Mouse (Mus musculus): ENCODE results near the gene Arhgap22. TPM values are rescaled to one million over a fixed set of nuclear protein-coding genes. Genes with fewer than 3 reads are reported as not detected.

The Arhgap22 gene
- polyA plus RNA-seq, 1 experiment = 8.4 TPM

DNA sequence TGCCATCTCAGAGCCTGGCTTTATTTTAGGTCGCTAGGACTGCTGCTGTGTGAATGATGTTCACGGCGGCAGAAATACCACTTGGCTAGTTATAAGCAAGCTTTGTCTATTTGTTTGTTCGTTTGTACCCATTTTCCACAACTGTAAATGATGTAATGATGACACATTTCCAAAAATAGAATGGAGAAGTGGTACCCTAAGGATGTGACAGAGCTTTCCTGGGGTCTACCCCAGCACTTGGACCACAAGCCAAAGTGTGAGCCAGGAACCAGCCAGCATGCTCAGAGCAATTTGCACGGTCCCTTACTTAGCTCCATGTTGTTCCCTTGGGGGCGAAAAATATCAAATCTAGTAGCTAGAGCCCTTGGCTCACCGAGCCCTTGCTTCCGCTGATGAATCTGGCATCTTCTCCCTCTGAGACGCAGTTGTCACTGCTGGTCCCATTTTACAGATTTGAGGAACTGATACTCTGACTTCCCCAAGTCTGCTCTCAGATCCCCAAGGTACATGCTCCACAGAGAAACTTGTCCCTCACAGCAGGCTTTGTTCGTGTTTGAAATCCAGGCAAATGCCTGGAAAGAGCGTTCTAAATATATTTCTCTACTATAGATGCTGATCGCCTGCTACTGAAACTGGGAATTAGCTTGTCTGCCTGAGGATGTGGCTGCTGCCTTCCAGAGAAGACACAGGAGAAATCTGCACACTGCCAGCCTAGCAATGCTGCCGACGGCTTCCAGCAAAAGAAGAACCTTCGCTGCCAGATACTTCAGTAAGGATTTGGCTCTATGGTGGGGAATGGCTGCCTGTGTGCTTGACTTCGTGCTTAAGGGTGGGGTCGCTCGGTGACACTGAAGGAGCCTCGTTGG, 2.8 kb downstream of the Arhgap22 start:
- Histone ChIP-seq H3K4me3 (replicated peaks; ENCODE audit: insufficient read depth, low read depth, low read length) (no peak overlapping the region), H3K27ac (ENCODE audit: insufficient read depth, low read length) (no peak overlapping the region), H3K4me1 (ENCODE audit: control insufficient read depth, insufficient read depth, low read length) (no peaks in the 10 kb centered on the region), H3K27me3 (ENCODE audit: control insufficient read depth, insufficient read depth, low read length) (no peaks in the 10 kb centered on the region)
- no peak for DNase-seq
- no peak for TF ChIP-seq POLR2A (IDR thresholded peaks at IDR 0.05; ENCODE audit: borderline replicate concordance, insufficient read depth, low read length)
- TF ChIP-seq CTCF (IDR thresholded peaks at IDR 0.05; ENCODE audit: borderline replicate concordance, insufficient read depth, low read depth, low read length) = no peak
- 62% methylated on average over 19 of the region's 19 CpGs for WGBS

DNA sequence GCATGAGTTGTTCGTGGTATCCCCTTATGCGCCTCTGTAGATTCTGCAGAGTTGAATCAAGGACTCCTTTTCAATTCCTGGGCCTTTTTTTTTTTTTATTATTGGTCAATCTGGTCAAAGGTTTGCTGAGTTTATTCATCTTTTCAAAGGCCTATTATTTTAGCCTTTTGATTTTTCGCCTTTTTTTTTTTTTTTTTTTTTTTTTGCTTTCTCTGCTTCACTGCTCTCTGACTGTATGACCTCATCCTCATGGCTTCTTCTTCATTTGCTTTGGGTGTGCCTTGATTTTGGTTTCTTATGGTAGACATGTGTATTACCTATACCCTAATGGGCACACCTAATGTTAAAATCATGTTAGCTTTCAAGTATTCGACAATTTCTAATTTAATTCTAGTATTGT, 11.4 kb downstream of the Arhgap22 start:
- TF ChIP-seq POLR2A (IDR thresholded peaks at IDR 0.05; ENCODE audit: borderline replicate concordance, insufficient read depth, low read length) = no peak
- TF ChIP-seq CTCF (IDR thresholded peaks at IDR 0.05; ENCODE audit: borderline replicate concordance, insufficient read depth, low read depth, low read length) = no peak
- Histone ChIP-seq H3K4me1 (ENCODE audit: control insufficient read depth, insufficient read depth, low read length) (no peaks in the 10 kb centered on the region), H3K27ac (ENCODE audit: insufficient read depth, low read length) (no peak overlapping the region), H3K4me3 (replicated peaks; ENCODE audit: insufficient read depth, low read depth, low read length) (no peak overlapping the region), H3K27me3 (ENCODE audit: control insufficient read depth, insufficient read depth, low read length) (no peaks in the 10 kb centered on the region)
- WGBS = 83% methylated on average over 4 of the region's 4 CpGs
- DNase-seq = no peak

DNA sequence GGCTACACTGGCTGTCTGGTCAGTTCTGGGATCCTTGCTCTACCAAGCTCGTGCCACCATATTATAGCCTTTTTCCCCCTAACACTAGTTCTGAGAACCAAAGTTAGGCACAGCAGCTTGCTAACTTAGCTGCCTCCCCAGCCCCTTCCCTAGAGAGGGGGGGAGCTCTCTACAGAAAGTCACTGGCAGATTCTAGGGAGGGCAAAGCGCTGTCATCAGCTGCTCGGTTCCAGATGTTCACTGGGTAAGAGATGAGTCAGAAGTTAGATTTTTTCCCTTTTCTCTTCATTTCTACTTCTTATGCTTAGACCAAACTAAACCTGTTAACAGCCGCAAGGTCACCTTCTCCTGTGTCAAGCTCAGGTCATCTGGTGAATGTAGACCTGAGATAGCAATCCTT, 16.8 kb downstream of the Arhgap22 start:
- WGBS = 95% methylated on average over 4 of the region's 4 CpGs
- H3K4me1 ChIP-seq (ENCODE audit: control insufficient read depth, insufficient read depth, low read length) = no peaks in the 10 kb centered on the region
- TF ChIP-seq POLR2A (IDR thresholded peaks at IDR 0.05; ENCODE audit: borderline replicate concordance, insufficient read depth, low read length) (no peak), CTCF (IDR thresholded peaks at IDR 0.05; ENCODE audit: borderline replicate concordance, insufficient read depth, low read depth, low read length) (no peak)
- no peak overlapping the region for H3K27ac ChIP-seq (ENCODE audit: insufficient read depth, low read length)
- H3K27me3 ChIP-seq (ENCODE audit: control insufficient read depth, insufficient read depth, low read length) = no peaks in the 10 kb centered on the region
- no peak overlapping the region for H3K4me3 ChIP-seq (replicated peaks; ENCODE audit: insufficient read depth, low read depth, low read length)
- DNase-seq = no peak

GRCm38 (mm10) chr14:33231311-33231710, 17.5 kb downstream of the Arhgap22 start:
- WGBS = 82% methylated on average over 3 of the region's 3 CpGs
- no peaks in the 10 kb centered on the region for H3K27me3 ChIP-seq (ENCODE audit: control insufficient read depth, insufficient read depth, low read length)
- TF ChIP-seq CTCF (IDR thresholded peaks at IDR 0.05; ENCODE audit: borderline replicate concordance, insufficient read depth, low read depth, low read length) (no peak), POLR2A (IDR thresholded peaks at IDR 0.05; ENCODE audit: borderline replicate concordance, insufficient read depth, low read length) (no peak)
- no peak overlapping the region for H3K27ac ChIP-seq (ENCODE audit: insufficient read depth, low read length)
- no peak overlapping the region for H3K4me3 ChIP-seq (replicated peaks; ENCODE audit: insufficient read depth, low read depth, low read length)
- no peaks in the 10 kb centered on the region for H3K4me1 ChIP-seq (ENCODE audit: control insufficient read depth, insufficient read depth, low read length)
- DNase-seq = no peak

DNA sequence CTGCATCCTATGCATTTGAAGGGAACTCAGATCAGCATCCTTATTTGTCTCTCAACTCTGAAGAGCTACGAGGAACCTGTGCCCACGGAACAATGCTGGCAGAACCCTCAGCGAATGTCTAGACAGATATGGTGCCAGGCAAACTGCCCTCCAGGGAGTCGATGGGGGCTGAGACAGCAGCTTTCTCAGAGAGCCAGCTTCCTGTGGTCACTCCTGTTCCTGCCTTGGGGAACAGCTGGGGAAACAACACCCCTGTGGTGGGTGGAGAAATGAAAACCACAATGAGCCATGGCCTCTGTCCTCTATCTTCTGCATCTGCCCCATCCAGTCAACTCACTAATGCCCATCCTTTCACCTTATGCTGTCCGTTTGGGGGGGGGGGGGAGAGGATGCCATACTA, 18.2 kb downstream of the Arhgap22 start:
- 27% methylated on average over 5 of the region's 5 CpGs for WGBS

GRCm38 (mm10) chr14:33235661-33236060, 21.8 kb downstream of the Arhgap22 start:
- no peaks in the 10 kb centered on the region for H3K4me1 ChIP-seq (ENCODE audit: control insufficient read depth, insufficient read depth, low read length)
- no peaks in the 10 kb centered on the region for H3K27me3 ChIP-seq (ENCODE audit: control insufficient read depth, insufficient read depth, low read length)
- TF ChIP-seq CTCF (IDR thresholded peaks at IDR 0.05; ENCODE audit: borderline replicate concordance, insufficient read depth, low read depth, low read length) (no peak), POLR2A (IDR thresholded peaks at IDR 0.05; ENCODE audit: borderline replicate concordance, insufficient read depth, low read length) (no peak)
- 81% methylated on average over 6 of the region's 6 CpGs for WGBS
- DNase-seq = no peak
- H3K27ac ChIP-seq (ENCODE audit: insufficient read depth, low read length) = no peak overlapping the region
- H3K4me3 ChIP-seq (replicated peaks; ENCODE audit: insufficient read depth, low read depth, low read length) = no peak overlapping the region

More for the DNA sequence above, 18.2 kb downstream of the Arhgap22 start:
- Histone ChIP-seq H3K4me1 (ENCODE audit: control insufficient read depth, insufficient read depth, low read length) (no peaks in the 10 kb centered on the region), H3K27me3 (ENCODE audit: control insufficient read depth, insufficient read depth, low read length) (no peaks in the 10 kb centered on the region), H3K27ac (ENCODE audit: insufficient read depth, low read length) (no peak overlapping the region), H3K4me3 (replicated peaks; ENCODE audit: insufficient read depth, low read depth, low read length) (no peak overlapping the region)
- TF ChIP-seq POLR2A (IDR thresholded peaks at IDR 0.05; ENCODE audit: borderline replicate concordance, insufficient read depth, low read length) (no peak), CTCF (IDR thresholded peaks at IDR 0.05; ENCODE audit: borderline replicate concordance, insufficient read depth, low read depth, low read length) (no peak)
- no peak for DNase-seq

DNA sequence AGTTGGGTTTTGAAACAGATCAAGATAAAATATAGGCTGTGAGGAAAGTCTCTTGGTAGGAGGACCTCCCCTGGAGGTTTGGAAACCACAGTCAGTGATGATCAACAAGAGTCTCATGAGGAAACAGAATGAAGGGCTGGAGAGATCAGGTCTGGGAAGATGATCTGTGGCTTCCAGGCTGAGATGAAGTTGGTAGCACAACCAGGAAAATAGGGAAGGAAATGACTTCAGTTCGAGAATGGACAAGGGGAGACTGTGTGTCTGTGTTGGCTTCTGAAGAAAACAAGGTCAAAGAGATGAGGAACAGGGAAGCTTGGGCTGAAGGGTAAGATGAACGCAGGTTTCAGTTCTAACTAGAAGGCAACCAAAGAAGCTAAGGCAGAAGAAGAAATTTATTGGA, 26.6 kb downstream of the Arhgap22 start:
- Histone ChIP-seq H3K4me1 (ENCODE audit: control insufficient read depth, insufficient read depth, low read length) (no peaks in the 10 kb centered on the region), H3K27me3 (ENCODE audit: control insufficient read depth, insufficient read depth, low read length) (no peaks in the 10 kb centered on the region), H3K4me3 (replicated peaks; ENCODE audit: insufficient read depth, low read depth, low read length) (no peak overlapping the region), H3K27ac (ENCODE audit: insufficient read depth, low read length) (no peak overlapping the region)
- DNase-seq = no peak
- TF ChIP-seq CTCF (IDR thresholded peaks at IDR 0.05; ENCODE audit: borderline replicate concordance, insufficient read depth, low read depth, low read length) (no peak), POLR2A (IDR thresholded peaks at IDR 0.05; ENCODE audit: borderline replicate concordance, insufficient read depth, low read length) (no peak)
- WGBS = 86% methylated on average over 2 of the region's 2 CpGs

GRCm38 (mm10) chr14:33243261-33243660, 29.4 kb downstream of the Arhgap22 start:
- Histone ChIP-seq H3K4me3 (replicated peaks; ENCODE audit: insufficient read depth, low read depth, low read length) (no peak overlapping the region), H3K4me1 (ENCODE audit: control insufficient read depth, insufficient read depth, low read length) (no peaks in the 10 kb centered on the region), H3K27ac (ENCODE audit: insufficient read depth, low read length) (no peak overlapping the region), H3K27me3 (ENCODE audit: control insufficient read depth, insufficient read depth, low read length) (no peaks in the 10 kb centered on the region)
- DNase-seq = no peak
- 64% methylated on average over 2 of the region's 2 CpGs for WGBS
- TF ChIP-seq POLR2A (IDR thresholded peaks at IDR 0.05; ENCODE audit: borderline replicate concordance, insufficient read depth, low read length) = no peak
- TF ChIP-seq CTCF (IDR thresholded peaks at IDR 0.05; ENCODE audit: borderline replicate concordance, insufficient read depth, low read depth, low read length) = no peak

Measured in cerebellum, adult 2 months (tissue).